Mouse (Mus musculus) urinary bladder, adult 2 months (tissue): ENCODE measurements around the gene Dnah8. TPM values are rescaled to one million over a fixed set of nuclear protein-coding genes. Genes with fewer than 3 reads are reported as not detected.
"Not testable (repeated sequence)": the region's sequence is repeated elsewhere in the genome, so short reads cannot be mapped to it uniquely, and the experiment has no call there.

Experiments used
- DNase-seq: peaks from one replicate; pipeline ENCODE4 v3.0.0; 2022; ENCODE audit warnings: low spot score
- polyA plus RNA-seq: library from polyadenylated mRNA; depleted of rRNA; stranded (reverse); fragments of >200 nt; gene quantifications from 2 replicates; pipeline ENCODE4 v1.2.3, GENCODE M21; 2012; rRNA removed

Dnah8 gene
- polyA plus RNA-seq, result 0.74 and 0.78 TPM in 2 replicates

DNA sequence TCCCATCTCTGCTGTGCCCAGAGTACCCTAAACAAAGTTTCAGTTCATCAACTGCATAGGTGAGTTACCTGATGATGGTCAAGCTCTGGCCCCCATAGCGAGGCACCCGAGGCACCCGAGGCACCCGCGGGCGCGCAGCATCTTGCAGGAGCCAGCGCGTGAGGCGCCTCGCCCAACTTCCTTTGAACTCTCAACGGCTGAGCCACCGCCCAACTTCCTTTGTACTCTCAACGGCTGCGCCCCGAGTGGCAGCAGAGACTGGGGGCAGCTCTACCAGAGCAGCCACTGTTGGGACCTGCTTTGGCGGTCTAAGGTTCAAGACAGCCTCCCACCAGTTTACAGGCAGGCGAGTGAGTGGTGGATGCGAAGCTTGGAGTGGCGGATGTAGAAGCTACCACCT, at the start of gene Dnah8:
TSS of gene Dnah8 (plus strand) at position 223 of the 400 bp plus-strand sequence.
- not testable (repeated sequence) for DNase-seq

DNA sequence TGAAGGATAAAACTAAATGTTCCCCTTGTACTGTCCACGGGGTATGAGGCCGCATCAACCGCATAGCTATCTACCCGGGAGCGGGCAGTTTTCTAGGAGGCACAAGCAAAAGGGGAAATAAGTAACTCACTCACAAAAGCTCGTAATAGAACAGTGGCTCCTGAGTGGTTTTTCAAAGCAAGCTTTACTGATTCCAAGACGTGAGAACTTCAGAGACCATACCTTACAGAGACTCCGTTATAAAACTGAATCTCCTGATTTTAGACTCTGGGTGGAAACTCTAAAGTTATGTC, 49.4 kb upstream of the Dnah8 start:
- DNase-seq, result no peak

DNA sequence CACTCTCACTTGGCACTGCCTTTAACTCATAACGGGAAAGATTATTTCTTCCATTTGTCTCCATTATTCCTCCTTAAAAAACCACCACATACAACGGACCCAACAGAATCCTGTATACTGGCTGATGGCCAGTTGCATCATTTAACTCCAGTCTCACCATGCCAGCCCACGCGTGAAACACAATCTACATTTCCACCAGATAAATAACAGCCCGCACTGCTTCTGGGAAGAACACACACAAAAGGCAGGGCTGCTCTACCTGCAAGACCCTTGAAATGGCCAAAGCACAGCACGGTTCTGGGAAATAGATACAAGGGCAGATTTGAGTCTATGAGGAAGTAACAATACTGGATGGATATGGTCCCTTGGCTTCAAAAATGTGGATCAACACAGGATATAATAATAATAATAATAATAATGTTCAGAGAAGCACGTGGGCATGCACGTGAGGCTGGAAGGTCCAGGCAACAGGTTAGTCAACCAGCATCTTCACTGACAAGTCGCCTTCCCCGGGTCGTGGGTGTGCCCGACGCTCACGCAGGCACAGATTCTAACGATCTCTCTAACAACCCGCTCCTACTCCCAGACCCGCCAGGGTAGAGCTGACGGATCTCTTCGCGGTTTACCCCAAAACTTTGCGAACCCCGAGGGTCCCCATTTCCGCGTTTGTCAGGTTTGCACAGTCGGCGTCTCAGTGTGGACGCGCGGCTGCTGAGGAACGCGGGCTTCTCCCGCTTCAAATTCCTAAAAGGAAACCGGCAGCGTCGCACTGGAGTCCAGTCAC, 48.8 kb upstream of the Dnah8 start:
- no peak for DNase-seq

DNA sequence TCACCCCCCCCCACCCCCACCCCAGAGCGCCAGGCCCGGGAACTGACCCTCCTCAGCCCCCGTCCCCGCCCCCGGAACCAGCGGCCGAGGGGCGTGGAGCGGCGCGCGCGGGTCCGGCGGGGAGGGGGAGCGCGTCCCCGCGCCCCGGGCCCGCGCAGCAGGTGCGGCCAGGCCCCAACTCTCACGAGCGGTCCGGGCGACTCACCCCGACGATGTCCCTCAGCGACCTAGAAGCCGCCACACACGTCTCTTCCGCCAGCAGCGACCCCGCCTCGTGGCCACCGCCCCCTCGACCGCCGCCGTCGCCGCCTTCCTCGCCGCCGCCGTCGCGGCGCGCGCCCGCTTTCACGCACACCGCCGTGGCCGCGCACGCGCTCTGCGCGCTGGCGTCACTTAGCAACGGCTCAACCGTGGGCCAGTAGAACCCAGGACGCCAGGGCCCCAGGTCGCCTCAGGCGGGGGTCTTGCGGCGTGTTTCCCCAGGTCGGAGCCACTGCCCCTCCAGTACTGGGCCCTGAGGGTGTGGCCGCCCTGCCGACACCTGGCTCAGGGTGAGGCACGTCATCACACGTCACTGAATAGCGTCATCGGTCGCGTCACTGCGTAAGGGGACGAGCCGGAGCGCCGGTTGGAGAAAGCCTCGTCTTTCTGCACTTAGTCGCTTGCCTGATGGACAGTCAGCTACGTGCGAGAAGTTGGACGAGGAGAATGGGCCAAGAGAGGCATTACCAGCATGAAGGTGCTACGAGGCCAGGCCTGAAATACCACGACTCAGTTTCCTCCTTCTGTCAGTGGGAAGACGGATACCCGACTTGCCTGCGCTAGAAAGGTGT, 48.0 kb upstream of the Dnah8 start, which contains the start of gene Btbd9:
TSS of gene Btbd9 (minus strand) at position 548 of the 833 bp plus-strand sequence.
- DNase-seq, result peak; percentile 99

DNA sequence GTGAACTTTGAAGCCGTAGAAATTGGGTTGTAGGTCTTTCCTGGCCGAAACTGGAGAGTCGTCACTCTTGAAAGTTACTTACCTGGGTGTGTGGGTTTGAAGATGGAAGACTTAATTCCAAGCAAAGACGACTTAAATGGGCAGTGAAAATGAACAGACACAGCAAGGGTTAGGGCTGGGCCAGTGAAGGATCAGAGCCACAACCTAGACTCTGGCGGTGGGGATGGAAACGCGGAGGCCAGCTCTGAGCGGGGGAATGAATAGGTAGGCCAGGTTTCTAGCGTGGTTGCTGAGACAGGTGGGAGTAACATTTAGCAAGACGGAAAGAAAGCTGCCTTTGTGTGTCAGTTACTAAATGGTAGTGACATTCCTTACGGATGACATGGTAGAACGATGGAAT, 47.2 kb upstream of the Dnah8 start:
- no peak for DNase-seq

DNA sequence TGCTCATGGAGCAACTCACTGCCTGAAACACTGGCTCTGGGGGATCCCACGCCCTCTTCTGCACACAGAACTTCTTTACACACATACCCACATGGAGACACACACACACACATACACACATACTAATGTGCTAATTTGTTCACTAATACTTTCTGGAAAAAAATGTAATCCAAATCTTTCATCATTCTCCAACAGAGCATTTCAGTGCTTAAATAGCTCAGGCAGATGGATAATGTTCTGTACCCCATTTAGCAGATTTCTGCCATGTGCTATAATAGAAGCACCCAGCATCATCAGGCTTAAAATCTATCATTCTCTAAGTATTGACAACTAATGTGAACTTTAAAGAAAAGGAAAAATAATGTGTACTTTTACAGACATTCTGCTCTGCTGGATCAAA, 43.4 kb upstream of the Dnah8 start:
- no peak for DNase-seq

DNA sequence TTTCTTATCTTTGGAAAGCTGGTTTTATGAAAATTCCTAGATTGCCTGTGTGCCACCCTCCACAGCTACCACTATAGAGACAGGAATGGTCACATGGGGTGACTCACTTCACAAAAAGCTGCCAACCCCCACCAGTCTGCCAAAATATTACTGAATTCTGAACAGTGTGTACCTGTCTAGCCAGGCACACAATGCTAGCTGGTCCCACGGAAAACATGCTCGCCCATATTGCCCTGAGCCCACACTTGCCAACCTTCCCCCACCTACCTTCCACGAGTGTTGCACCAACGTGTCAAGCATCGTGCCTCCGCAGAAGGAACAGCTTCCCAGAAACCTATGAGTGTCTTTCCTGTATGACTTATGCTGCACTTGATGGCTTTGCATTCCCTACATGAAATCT, 43.0 kb upstream of the Dnah8 start:
- no peak for DNase-seq

DNA sequence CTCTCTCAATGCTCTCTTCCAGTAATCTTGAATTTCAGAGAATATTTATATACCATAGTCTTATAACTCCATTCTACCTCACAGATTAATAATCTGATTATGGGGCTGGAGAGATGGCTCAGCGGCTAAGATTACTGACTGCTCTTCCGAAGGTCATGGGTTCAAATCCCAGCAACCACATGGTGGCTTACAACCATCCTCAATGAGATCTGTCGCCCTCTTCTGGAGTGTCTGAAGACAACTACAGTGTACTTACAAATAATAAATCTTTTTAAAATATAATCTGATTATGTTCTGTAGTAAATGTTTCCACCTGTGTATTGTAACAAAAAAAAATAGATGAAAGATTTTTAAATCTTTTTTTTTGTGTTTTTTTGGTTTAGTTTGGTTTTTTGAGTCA, 41.8 kb upstream of the Dnah8 start:
- no peak for DNase-seq

DNA sequence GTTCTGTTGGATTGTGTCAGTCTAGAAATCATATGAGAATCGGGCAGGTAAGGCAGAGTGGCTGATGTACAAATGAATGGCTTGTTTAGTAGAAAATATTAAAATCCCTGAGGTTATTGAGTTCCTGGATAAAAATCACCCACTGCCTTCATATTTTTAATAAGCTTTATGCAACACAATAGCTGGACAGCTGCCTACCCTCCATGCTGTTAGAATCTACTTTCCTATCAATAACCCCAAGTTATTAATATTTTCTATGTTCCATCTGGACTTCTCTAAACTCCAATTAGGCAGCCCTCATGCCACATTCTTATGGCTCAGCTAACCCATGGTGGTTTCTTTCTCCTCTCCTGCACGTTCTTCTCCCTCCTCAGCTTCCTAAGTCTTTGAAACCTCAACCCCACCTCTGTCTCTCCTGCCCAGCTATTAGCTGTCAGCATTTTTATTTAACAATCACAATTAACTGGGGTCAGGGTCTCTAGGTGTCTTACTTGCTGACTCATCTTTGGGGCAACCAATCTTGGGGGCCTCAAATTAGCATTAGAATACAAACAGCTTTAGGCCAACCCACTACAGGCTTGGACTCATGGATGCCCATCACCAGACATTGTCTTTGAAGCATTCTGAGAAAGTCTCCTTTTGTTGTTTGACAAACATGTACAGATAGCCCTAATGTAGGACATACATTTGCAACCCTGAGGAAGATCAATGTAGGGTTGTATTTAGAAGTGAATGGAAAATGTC, 40.7 kb upstream of the Dnah8 start:
- DNase-seq, result no peak

DNA sequence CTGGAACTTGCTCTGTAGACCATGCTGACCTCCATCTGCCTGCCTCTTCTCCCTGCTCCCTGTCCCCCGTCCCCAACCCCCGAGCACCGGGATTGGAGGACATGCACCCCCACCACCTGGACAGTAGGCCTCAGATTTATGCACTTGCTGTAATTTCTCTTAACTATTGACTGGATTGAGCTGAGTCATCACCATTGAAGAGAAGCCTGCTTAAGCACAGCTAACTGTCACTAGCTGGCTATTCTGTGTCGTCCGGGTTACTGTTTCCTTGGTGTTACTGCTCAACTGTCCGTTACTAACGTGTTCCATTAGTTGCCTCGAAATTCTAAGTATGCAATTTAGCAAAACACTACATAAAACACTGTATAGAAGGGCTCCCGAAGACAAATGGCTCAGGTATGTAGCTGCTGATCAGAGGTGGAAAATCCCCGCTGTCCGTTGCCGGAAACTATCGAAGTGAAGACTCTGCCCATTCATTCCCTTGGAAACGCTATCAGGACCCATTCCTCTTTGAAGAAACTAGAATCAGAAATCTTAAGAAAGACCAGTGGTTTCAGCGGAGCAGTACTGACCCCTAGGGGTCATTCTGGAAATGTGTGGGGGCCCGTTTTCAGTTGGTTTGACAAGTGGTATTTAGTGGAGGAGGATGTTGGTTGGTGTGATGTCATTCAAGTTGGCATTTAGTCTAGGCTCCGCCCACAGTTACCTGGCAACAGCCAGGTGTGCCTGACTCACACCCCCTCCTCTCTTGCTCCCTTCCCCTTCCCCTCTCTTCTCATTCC, 33.5 kb upstream of the Dnah8 start:
- DNase-seq, result no peak

DNA sequence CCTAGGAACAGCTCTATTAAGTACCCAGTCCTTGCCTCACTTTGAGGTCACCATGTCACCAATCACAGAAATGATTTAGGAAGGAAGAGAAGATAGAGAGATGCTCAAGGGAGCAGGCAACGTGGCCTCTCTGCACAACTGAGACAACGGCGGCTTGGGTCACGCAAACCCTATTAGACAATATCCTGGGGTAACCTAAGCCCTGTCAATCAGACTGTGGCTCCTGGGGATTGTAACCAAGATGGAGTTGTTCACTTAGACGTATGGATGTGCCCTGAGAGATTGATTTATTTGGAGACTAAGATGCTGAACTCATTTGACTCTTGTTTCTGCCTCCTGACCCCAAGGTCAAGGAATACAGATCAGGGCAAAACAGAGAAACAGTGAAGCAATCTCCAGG, 29.7 kb upstream of the Dnah8 start:
- DNase-seq, result no peak

DNA sequence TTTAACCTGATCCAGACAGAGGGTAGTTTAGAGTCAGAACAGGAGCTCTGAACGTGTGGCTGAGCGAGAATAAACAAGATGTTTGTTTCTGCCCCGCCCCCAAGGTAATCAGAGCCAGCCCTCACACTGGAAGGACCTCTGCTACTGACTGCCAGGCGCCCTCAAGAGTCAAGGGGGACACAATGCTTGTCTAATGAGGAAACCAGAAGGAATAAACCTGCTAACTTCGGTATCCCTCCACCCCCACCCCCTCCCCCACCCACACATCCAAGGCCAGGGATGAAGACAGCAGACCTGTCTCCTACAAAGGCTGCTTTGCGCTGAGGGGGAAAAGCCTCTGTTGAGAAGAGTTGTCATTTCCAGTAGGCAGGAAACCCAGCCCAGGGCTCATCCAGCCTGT, 29.3 kb upstream of the Dnah8 start:
- no peak for DNase-seq

DNA sequence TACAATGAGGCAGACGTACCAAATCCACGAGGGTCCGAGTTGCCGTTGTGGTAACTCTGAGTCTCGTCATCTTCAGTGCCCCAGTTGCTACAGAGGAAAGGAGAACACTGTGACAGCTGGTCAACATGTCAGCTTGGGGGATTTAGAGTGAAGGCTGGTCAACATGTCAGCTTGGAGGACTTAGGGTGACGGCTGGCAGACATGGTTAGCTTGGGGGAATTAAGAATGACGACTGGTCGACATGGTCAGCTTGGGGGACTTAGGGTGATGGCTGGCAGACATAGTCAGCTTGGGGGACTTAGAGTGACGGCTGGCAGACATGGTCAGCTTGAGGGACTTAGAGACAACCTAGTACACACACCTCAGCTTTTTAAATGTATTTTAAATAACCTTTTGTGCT, 26.4 kb upstream of the Dnah8 start:
- DNase-seq, result no peak

DNA sequence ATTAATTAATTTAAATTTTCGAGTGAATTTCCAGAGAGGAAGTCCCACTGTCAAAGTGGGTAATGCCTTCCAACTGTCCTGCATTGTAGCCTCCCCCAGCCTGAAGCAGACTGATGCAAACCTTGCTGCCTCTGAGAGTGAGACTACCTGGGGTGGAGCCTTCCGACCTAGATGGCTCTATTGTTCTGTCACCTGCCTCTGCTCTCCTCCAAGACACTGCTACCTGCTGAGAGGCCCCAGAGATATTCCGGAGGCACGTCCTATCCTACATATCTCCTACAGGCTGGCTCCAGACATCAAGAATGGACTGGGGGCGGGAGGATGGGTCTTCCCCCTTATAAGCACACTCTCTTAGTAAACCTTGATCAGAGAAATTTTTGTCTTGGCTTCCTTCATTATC, 25.9 kb upstream of the Dnah8 start:
- DNase-seq, result no peak

DNA sequence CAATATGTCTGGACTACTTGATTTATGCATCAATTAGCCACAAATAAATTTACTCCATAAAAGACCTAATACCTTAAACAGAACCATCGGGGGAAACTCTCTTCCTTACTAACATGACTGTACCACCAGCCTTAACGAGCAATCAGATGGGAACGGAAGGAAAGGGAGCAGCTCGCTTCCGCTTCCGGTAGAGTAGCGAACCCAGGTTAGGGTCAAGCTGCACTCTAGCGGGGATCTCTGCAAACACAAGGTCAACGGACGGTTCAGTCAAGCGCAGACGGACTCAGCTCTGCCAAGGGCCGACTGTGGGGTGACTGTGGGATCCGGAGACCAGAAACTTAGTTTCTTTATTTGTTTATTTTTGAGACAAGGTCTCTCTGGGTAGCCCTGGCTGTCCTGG, 22.0 kb upstream of the Dnah8 start:
- no peak for DNase-seq

DNA sequence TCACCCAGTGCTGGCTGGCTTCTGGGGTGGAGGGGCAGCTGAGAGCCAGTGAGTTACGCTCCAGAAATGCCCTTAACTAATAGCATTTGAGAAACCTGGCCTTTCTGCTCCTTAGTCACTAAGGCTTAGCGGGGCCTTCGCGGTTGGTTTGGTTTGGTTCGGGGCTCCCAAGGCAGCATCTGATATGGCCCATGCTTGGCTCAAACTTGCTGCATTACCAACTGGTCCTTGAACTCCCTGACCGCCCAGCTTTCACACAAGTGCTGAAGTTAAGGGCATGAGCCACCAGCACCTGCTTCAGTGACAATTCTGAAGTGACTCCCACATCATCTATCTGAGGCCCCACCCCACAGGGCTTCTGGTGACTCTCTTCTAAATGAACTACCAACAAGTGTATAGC, 19.9 kb upstream of the Dnah8 start:
- no peak for DNase-seq

DNA sequence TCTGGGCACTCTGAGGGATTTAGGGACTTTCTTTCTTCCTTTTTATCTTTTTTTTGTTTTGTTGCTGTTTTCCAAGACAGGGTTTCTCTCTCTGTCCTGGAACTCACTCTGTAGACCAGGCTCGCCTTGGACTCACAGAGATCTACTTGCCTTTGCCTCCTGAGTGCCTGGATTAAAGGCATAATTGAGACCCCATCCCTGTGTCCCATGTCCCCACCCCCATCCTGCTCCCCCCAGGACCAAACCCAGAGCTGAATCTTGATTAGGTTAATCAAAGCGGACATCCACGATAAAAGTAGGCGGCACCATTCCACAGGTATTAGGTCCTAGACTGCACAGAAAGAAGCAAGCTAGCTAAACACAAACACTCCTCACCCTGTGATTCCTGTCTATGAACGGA, 19.2 kb upstream of the Dnah8 start:
- DNase-seq, result no peak

DNA sequence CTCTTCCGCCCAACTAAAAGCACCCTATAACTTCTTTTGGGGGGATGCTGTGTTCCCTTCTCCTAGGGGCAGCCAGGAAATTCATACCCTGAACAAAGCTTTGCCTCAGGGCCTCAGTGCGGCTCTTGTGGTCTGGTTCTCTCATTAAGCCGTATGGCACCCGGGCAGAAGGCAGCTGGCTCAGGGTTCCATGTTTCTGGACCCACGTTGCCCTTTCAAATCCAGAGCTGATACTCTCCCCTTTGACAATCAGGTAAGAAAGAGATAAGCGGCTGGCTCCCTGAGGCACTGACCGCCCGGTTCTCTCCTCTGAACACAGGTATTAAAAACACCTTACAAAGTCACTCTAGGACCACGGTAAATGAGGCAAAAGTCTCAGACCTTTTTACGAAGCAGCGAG, 17.9 kb upstream of the Dnah8 start:
- DNase-seq, result no peak

DNA sequence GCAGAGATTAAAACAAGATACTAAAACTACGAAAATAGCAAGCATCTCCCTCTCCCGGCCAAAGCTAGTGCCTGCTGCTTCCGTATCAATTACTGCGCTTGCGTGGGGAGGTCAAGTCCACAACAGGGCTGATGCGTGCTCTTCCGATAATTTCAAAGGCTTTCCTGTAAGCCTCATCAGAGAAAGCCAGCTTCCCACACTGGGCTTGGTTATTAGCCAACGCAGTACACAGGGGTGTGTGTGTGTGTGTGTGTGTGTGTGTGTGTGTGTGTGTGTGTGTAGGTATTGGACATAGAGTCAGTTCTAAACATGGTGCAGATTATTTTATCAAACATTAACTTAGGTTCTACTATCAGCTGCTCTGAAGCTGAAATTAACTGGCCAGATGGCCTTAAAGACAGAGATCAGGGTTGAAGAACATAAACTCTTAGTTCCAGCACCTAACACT, 17.5 kb upstream of the Dnah8 start:
- no peak for DNase-seq

DNA sequence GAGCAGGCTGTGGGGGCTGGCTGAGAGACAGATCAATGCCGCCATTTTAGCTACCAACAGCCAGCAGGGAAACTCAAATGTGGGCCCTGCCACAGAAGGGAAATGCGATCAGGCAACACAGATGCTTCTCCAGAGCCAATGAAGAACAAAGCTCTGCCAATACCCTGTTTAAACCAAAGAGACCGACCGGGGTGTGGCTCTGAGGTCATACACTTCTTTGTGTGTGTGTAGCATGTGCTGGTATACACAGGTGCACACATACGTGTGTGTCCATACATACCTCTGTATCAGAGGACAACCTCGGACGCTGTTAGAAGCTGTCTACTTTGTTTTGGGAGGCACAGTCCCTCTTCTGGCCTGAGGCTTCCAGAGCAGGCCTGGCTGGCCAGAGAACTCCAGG, 16.8 kb upstream of the Dnah8 start:
- no peak for DNase-seq

DNA sequence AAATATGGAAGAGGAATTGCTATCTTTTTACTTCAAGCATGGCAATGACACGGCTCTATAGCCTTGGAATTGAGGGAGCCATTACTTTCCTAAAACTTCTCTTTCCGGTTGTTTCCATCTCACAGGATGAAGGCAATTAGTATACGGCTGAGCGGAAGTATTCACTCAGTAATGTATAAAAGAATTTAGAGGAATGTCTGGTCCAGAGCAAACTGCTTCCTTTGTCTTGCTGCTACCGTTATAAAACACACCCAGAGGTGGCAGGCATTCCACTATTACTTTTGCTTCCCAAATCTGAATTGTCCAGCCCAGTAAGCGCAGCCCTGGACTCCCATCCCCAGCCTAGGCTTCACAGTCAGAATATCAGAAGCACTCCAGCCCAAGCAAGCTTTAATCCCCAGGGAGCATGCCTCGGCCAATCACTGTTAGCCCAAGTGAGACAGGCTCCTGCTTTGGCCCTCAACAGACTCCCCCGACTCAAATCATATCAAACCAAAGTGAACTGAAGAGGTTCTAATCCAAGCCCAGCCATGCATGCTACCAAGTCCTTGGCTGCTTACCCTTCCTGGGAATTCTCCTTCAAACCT, 16.2 kb upstream of the Dnah8 start:
- DNase-seq, result no peak
